Mouse (Mus musculus) cerebellum, adult 2 months (tissue): ENCODE measurements around the gene Rusc2. TPM values are rescaled to one million over a fixed set of nuclear protein-coding genes. Genes with fewer than 3 reads are reported as not detected.

Experiments used
- DNase-seq, 2 experiments: peaks; one replicate each; pipeline ENCODE4 v3.0.0; 2021
- H3K27ac ChIP-seq: fragments of 200-500 bp; 2 replicates; pipeline ENCODE4 v1.5.1; 2012; ENCODE audit warnings: low read length, control low read depth, inconsistent platforms; ENCODE audit not compliant: insufficient read depth
- H3K27me3 ChIP-seq: fragments of 200-500 bp; 2 replicates; pipeline ENCODE4 v1.6.1; 2012; ENCODE audit warnings: inconsistent platforms, mild to moderate bottlenecking, low read length, moderate library complexity; ENCODE audit not compliant: control insufficient read depth, insufficient read depth
- H3K4me1 ChIP-seq: fragments of 200-500 bp; 2 replicates; pipeline ENCODE4 v1.6.1; 2011; ENCODE audit warnings: low read length; ENCODE audit not compliant: control insufficient read depth, insufficient read depth
- H3K4me3 ChIP-seq: fragments of 200-500 bp; replicated peaks from 2 replicates; pipeline ENCODE3; 2011; ENCODE audit warnings: mild to moderate bottlenecking, low read depth, low read length, control low read depth; ENCODE audit not compliant: insufficient read depth
- CTCF ChIP-seq: fragments of 200-500 bp; IDR thresholded peaks from 2 replicates; pipeline ENCODE4 v1.5.1; 2011; ENCODE audit warnings: low read depth, mild to moderate bottlenecking, control low read depth, low read length, moderate library complexity, borderline replicate concordance; ENCODE audit not compliant: insufficient read depth
- POLR2A ChIP-seq: fragments of 200-500 bp; IDR thresholded peaks from 2 replicates; pipeline ENCODE4 v1.6.1; 2011; ENCODE audit warnings: low read length, control low read depth, borderline replicate concordance; ENCODE audit not compliant: insufficient read depth
- WGBS: fragments of 180-500 bp; shearing (Covaris S2); methylation state at CpG from one replicate; pipeline ENCODE4 v1.1.7; 2018; 5-methylcytosine and 5-hydroxymethylcytosine counted together
- polyA plus RNA-seq: library from polyadenylated mRNA; depleted of rRNA; stranded (reverse); fragments of >200 nt; gene quantifications from 2 replicates; pipeline ENCODE4 v1.2.3, GENCODE M21; 2012

Gene Rusc2
- polyA plus RNA-seq, 1 experiment: 65.8 TPM

- TF ChIP-seq POLR2A (no peak), CTCF (no peak)
- under 1% methylated on average over 88 of the region's 88 CpGs for WGBS
- peak; percentile 77 to 81 for DNase-seq
- H3K27ac ChIP-seq: peak overlapping the region; percentile 85
- H3K27me3 ChIP-seq: no peaks in the 10 kb centered on the region
- peaks cover 4% of the 10 kb centered on the region; the same call in 1 of the 2 replicates for H3K4me1 ChIP-seq
- H3K4me3 ChIP-seq: peak overlapping the region; percentile 86
Measured at GRCm38 (mm10) chr4:43442456-43443361, 60.9 kb downstream of the Rusc2 start.

GRCm38 (mm10) chr4:43443511-43443910 is 61.7 kb downstream of the Rusc2 start:
- peak overlapping the region; percentile 86 for H3K4me3 ChIP-seq
- DNase-seq: peak; percentile 45 to 57
- WGBS: under 1% methylated on average over 28 of the region's 28 CpGs
- H3K27me3 ChIP-seq: no peaks in the 10 kb centered on the region
- no peak overlapping the region for H3K27ac ChIP-seq
- no peak for TF ChIP-seq POLR2A
- no peak for TF ChIP-seq CTCF
- peaks cover 7% of the 10 kb centered on the region; the same call in 1 of the 2 replicates for H3K4me1 ChIP-seq

- H3K27ac ChIP-seq: no peak overlapping the region
- WGBS: 32% methylated on average over 13 of the region's 13 CpGs
- H3K4me1 ChIP-seq: peaks cover 7% of the 10 kb centered on the region; the same call in 1 of the 2 replicates
- peak in 1 of 2 experiments; percentile 22 for DNase-seq
- TF ChIP-seq CTCF (no peak), POLR2A (no peak)
- H3K27me3 ChIP-seq: no peaks in the 10 kb centered on the region
- no peak overlapping the region for H3K4me3 ChIP-seq
Measured at GRCm38 (mm10) chr4:43447251-43447650, 65.5 kb downstream of the Rusc2 start.

GRCm38 (mm10) chr4:43448554-43448953 is 66.8 kb downstream of the Rusc2 start:
- no peaks in the 10 kb centered on the region for H3K27me3 ChIP-seq
- DNase-seq: peak; percentile 44 to 55
- H3K27ac ChIP-seq: no peak overlapping the region
- no peak overlapping the region for H3K4me3 ChIP-seq
- WGBS: 37% methylated on average over 3 of the region's 3 CpGs
- no peak for TF ChIP-seq POLR2A
- no peak for TF ChIP-seq CTCF
- H3K4me1 ChIP-seq: peaks cover 7% of the 10 kb centered on the region; the same call in 1 of the 2 replicates

GRCm38 (mm10) chr4:43452315-43452714 is 70.5 kb downstream of the Rusc2 start:
- no peak for DNase-seq
- Histone ChIP-seq H3K27me3 (no peaks in the 10 kb centered on the region), H3K4me1 (peaks cover 3% of the 10 kb centered on the region; the same call in 1 of the 2 replicates), H3K4me3 (no peak overlapping the region), H3K27ac (no peak overlapping the region)
- WGBS: 50% methylated on average over 11 of the region's 11 CpGs
- TF ChIP-seq POLR2A (no peak), CTCF (no peak)

- Histone ChIP-seq H3K27ac (no peak overlapping the region), H3K4me3 (peak overlapping the region; percentile 6), H3K27me3 (no peaks in the 10 kb centered on the region), H3K4me1 (peaks cover 1% of the 10 kb centered on the region; the same call in 1 of the 2 replicates)
- DNase-seq: no peak
- 2% methylated on average over 18 of the region's 18 CpGs for WGBS
- no peak for TF ChIP-seq CTCF
- no peak for TF ChIP-seq POLR2A
Measured at GRCm38 (mm10) chr4:43453413-43453812, 71.6 kb downstream of the Rusc2 start.

- H3K27me3 ChIP-seq: no peaks in the 10 kb centered on the region
- no peak within 1 kb of the TSS for H3K27ac ChIP-seq
- peak within 1 kb of the TSS; percentile 6 for H3K4me3 ChIP-seq
- no peak for DNase-seq
- H3K4me1 ChIP-seq: no peaks in the 10 kb centered on the region; the same call in 1 of the 2 replicates
- WGBS: 22% methylated on average over 20 of the region's 20 CpGs
- TF ChIP-seq CTCF (peak; percentile 29; the same call in 1 of the 2 replicates), POLR2A (no peak)
Measured at GRCm38 (mm10) chr4:43454041-43454836, 72.5 kb downstream of the Rusc2 start, which contains the start of gene Cd72. Cd72 (minus strand) TSS chr4:43454628.
